Mouse (Mus musculus) kidney, adult 18-20 months (tissue): ENCODE results near the gene Ice2.

Experiments
- DNase-seq: peaks from one replicate; pipeline ENCODE4 v3.0.0; 2021

Gene Ice2

GRCm38 (mm10) chr9:69463046-69463445 lies 65.3 kb downstream of the Ice2 start:
- DNase-seq: no peak

- no peak for DNase-seq
These were observed 66.5 kb downstream of the Ice2 start for GRCm38 (mm10) chr9:69464109-69464756.

GRCm38 (mm10) chr9:69466098-69466497 lies 68.4 kb downstream of the Ice2 start:
- no peak for DNase-seq

- DNase-seq: no peak
These were observed 69.7 kb downstream of the Ice2 start for GRCm38 (mm10) chr9:69467310-69467939.

GRCm38 (mm10) chr9:69468991-69469390 lies 71.3 kb downstream of the Ice2 start:
- peak; percentile 24 for DNase-seq

- DNase-seq: no peak
These were observed 72.7 kb downstream of the Ice2 start for GRCm38 (mm10) chr9:69470362-69470761.

GRCm38 (mm10) chr9:69470921-69471320 lies 73.2 kb downstream of the Ice2 start:
- DNase-seq: no peak

- DNase-seq: peak; percentile 63
These were observed 75.0 kb downstream of the Ice2 start for GRCm38 (mm10) chr9:69472724-69473123.

- no peak for DNase-seq
These were observed 78.2 kb downstream of the Ice2 start for GRCm38 (mm10) chr9:69475873-69476272.

- peak; percentile 18 for DNase-seq
These were observed 79.6 kb downstream of the Ice2 start for GRCm38 (mm10) chr9:69477195-69477823.

- DNase-seq: no peak
These were observed 80.1 kb downstream of the Ice2 start for GRCm38 (mm10) chr9:69477824-69478222.

- DNase-seq: peak; percentile 84
These were observed 82.6 kb downstream of the Ice2 start for GRCm38 (mm10) chr9:69480344-69480743.
